Mouse (Mus musculus) liver, adult 2 months (tissue): ENCODE results near the gene Ddx41. TPM values are rescaled to one million over a fixed set of nuclear protein-coding genes. Genes with fewer than 3 reads are reported as not detected.

Experiments
- DNase-seq: peaks from one replicate; pipeline ENCODE4 v3.0.0-alpha.2; 2011; ENCODE audit warnings: low read depth, low spot score; ENCODE audit errors: extremely low read depth
- H3K27ac ChIP-seq: fragments of 200-500 bp; replicated peaks from 2 replicates; pipeline ENCODE4 v1.5.1; 2012; ENCODE audit warnings: low read depth, mild to moderate bottlenecking, control low read depth, inconsistent platforms, low read length; ENCODE audit not compliant: insufficient read depth
- H3K27me3 ChIP-seq: fragments of 200-500 bp; 2 replicates; pipeline ENCODE4 v1.6.1; 2012; ENCODE audit warnings: mild to moderate bottlenecking, moderate library complexity, low read length, inconsistent platforms; ENCODE audit not compliant: control insufficient read depth, insufficient read depth
- H3K36me3 ChIP-seq: fragments of 200-500 bp; 2 replicates; pipeline ENCODE4 v1.6.1; 2012; ENCODE audit warnings: low read length, inconsistent platforms; ENCODE audit not compliant: control insufficient read depth, insufficient read depth
- H3K4me1 ChIP-seq: fragments of 200-500 bp; 2 replicates; pipeline ENCODE4 v1.6.1; 2011; ENCODE audit warnings: low read length; ENCODE audit not compliant: control insufficient read depth, insufficient read depth
- H3K4me3 ChIP-seq: fragments of 200-500 bp; 2 replicates; pipeline ENCODE4 v1.5.1; 2011; ENCODE audit warnings: low read depth, mild to moderate bottlenecking, control low read depth, low read length, moderate library complexity; ENCODE audit not compliant: insufficient read depth
- H3K79me2 ChIP-seq: fragments of 200-500 bp; 2 replicates; pipeline ENCODE4 v1.6.1; 2012; ENCODE audit warnings: inconsistent platforms, mild to moderate bottlenecking, low read length, moderate library complexity; ENCODE audit not compliant: control insufficient read depth, insufficient read depth
- H3K9ac ChIP-seq: fragments of 200-500 bp; 2 replicates; pipeline ENCODE4 v1.6.1; 2012; ENCODE audit warnings: low read depth, mild to moderate bottlenecking, control low read depth, inconsistent platforms, low read length
- CTCF ChIP-seq: fragments of 200-500 bp; IDR thresholded peaks from 2 replicates; pipeline ENCODE4 v1.5.1; 2011; ENCODE audit warnings: low read depth, low read length, control low read depth
- POLR2A ChIP-seq: fragments of 200-500 bp; IDR thresholded peaks from 2 replicates; pipeline ENCODE4 v1.6.1; 2011; ENCODE audit warnings: low read length, control low read depth; ENCODE audit not compliant: insufficient read depth; ENCODE audit errors: extremely low read depth
- WGBS: fragments of 180-500 bp; shearing (Covaris S2); methylation state at CpG from one replicate; pipeline ENCODE4 v1.1.7; 2018; 5-methylcytosine and 5-hydroxymethylcytosine counted together
- polyA plus RNA-seq: library from polyadenylated mRNA; depleted of rRNA; stranded (reverse); fragments of >200 nt; gene quantifications from 2 replicates; pipeline ENCODE4 v1.2.3, GENCODE M21; 2012
- total RNA-seq: library from RNA; depleted of rRNA; stranded (reverse); fragments of >200 nt; gene quantifications from 2 replicates; pipeline ENCODE4 v1.2.3, GENCODE M21; 2014

Gene Ddx41
- total and polyA plus RNA-seq, 2 experiments = 30.1 to 38.8 TPM

DNA sequence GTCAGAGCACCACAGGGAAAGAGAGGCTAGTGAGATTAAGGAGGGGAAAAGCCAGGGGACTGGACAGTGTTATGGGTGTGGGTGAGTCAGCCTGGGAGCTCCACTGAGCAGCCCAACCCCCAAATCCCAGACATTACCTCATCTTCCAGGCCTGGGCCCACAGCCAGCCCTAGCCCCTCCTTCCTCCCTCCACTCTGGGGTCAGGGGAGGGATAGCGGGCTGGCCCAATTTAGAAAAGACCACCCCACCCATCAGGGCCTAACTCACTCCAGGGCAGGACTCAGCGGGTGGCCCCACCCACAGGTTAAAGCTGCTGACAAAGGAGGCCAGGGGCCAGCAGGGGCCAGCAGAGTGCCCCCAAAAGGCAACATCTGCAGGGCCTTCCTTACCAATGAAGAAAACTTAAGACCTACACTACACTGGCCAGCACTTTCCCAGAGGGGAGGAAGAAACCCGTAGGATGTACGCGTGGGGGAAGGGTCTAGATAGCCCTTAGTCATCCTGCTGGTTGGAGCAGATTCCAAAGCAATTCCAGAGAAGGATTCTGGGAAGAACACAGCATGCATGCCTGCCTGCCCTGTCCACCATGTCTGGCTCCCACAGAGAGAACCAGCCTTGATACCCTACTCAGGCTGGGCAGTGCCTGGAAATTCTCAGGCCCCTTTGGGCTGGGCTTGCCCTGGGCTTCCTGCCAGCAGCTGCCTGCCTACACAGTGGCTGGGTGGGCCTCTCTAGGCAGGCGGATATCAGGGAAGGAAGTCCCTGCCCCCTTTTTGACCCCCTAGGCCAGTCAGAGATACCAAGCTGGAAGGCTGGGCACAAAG lies 25.6 kb downstream of the Ddx41 start:
- DNase-seq = no peak
- Histone ChIP-seq H3K4me1 (peaks cover 13% of the 10 kb centered on the region), H3K4me3 (no peak overlapping the region)

DNA sequence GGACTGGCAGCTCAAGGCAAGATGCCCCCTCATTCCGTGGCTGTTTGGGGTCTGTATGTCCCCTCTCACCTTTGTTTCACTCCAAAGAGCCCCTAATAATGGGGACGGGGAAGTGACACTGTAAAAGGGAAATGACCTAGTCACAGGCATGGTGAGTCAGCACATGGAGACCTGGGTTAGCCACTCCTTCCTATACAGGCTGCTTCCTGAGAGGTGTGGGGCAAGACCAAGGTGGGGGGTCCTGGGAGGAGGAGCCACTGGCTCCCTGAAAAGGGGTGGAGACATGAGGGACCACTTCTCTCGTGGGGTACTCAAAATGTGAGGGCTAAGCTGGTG lies 26.2 kb downstream of the Ddx41 start:
- Histone ChIP-seq H3K4me3 (no peak overlapping the region), H3K36me3 (no peaks in the 10 kb centered on the region), H3K27me3 (no peaks in the 10 kb centered on the region), H3K9ac (no peak overlapping the region), H3K4me1 (peaks cover 13% of the 10 kb centered on the region), H3K27ac (no peak overlapping the region), H3K79me2 (no peaks in the 10 kb centered on the region)
- 59% methylated on average over 3 of the region's 3 CpGs for WGBS
- DNase-seq = no peak
- TF ChIP-seq CTCF = no peak
- TF ChIP-seq POLR2A = no peak

More for the DNA sequence above, 25.6 kb downstream of the Ddx41 start:
- 67% methylated on average over 6 of the region's 6 CpGs for WGBS
- TF ChIP-seq CTCF = no peak
- no peak for TF ChIP-seq POLR2A
- Histone ChIP-seq H3K79me2 (no peaks in the 10 kb centered on the region), H3K9ac (no peak overlapping the region), H3K36me3 (no peaks in the 10 kb centered on the region), H3K27ac (peak overlapping the region; percentile 28), H3K27me3 (no peaks in the 10 kb centered on the region)

- Histone ChIP-seq H3K36me3 (peaks cover 2% of the 10 kb centered on the region; the same call in 1 of the 2 replicates), H3K27ac (no peak overlapping the region), H3K9ac (no peak overlapping the region), H3K27me3 (no peaks in the 10 kb centered on the region), H3K4me3 (no peak overlapping the region), H3K79me2 (no peaks in the 10 kb centered on the region), H3K4me1 (peaks cover 13% of the 10 kb centered on the region)
- TF ChIP-seq POLR2A = no peak
- TF ChIP-seq CTCF = no peak
- WGBS = over 99% methylated on average over 10 of the region's 10 CpGs
- no peak for DNase-seq
Measured at GRCm38 (mm10) chr13:55508531-55508930, 27.9 kb downstream of the Ddx41 start.

GRCm38 (mm10) chr13:55507877-55508276 lies 28.6 kb downstream of the Ddx41 start:
- no peak for TF ChIP-seq CTCF
- no peak for TF ChIP-seq POLR2A
- WGBS = 88% methylated on average over 11 of the region's 11 CpGs
- Histone ChIP-seq H3K9ac (no peak overlapping the region), H3K36me3 (peaks cover 2% of the 10 kb centered on the region; the same call in 1 of the 2 replicates), H3K79me2 (no peaks in the 10 kb centered on the region), H3K4me1 (peaks cover 13% of the 10 kb centered on the region), H3K27me3 (no peaks in the 10 kb centered on the region), H3K27ac (no peak overlapping the region), H3K4me3 (no peak overlapping the region)
- no peak for DNase-seq

DNA sequence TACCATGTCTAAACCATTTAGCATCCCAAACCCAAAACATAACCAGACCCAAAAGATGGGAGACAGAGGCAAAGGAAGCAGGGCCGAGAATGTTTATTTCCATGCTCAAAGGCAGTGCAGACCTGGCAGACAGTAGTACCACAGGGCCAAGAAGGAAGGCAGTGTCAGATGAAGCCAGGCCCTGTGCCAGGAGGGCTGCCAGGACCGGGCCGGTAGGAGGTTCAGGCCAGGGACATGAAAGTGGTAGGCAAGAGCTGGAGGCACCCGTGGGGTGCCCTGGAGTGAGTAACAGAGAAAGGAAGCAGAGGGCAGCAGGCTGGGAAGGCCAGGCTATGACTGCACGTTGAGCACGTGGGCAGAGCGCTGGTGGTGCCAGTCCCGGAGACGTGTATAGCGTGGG lies 29.8 kb downstream of the Ddx41 start:
- Histone ChIP-seq H3K36me3 (peaks cover 2% of the 10 kb centered on the region; the same call in 1 of the 2 replicates), H3K79me2 (no peaks in the 10 kb centered on the region), H3K27me3 (no peaks in the 10 kb centered on the region), H3K9ac (no peak overlapping the region), H3K27ac (no peak overlapping the region), H3K4me1 (peaks cover 7% of the 10 kb centered on the region), H3K4me3 (no peak overlapping the region)
- WGBS = 86% methylated on average over 10 of the region's 10 CpGs
- no peak for TF ChIP-seq POLR2A
- TF ChIP-seq CTCF = no peak
- no peak for DNase-seq

GRCm38 (mm10) chr13:55505810-55506209 lies 30.6 kb downstream of the Ddx41 start:
- no peak for TF ChIP-seq POLR2A
- TF ChIP-seq CTCF = no peak
- H3K4me3 ChIP-seq = no peak overlapping the region
- H3K36me3 ChIP-seq = peaks cover 2% of the 10 kb centered on the region; the same call in 1 of the 2 replicates
- H3K27ac ChIP-seq = no peak overlapping the region
- H3K79me2 ChIP-seq = no peaks in the 10 kb centered on the region
- 95% methylated on average over 9 of the region's 9 CpGs for WGBS
- no peaks in the 10 kb centered on the region for H3K27me3 ChIP-seq
- H3K4me1 ChIP-seq = peaks cover 2% of the 10 kb centered on the region; the same call in 1 of the 2 replicates
- H3K9ac ChIP-seq = no peak overlapping the region
- DNase-seq = no peak
